ENCODE assay signal across 8 mouse cellular contexts in genomic region chr5:115134234-115135165, GRCm38 (mm10). TPM values are rescaled to one million over a fixed set of nuclear protein-coding genes. Genes with fewer than 3 reads are reported as not detected.
DNase-seq lines count a peak whose midpoint lies in the region; ATAC-seq and TF ChIP-seq lines count a peak whose summit lies in the region.

Unc119b (minus strand) TSS chr5:115134975.

- H3K4me2 ChIP-seq in hindbrain, postnatal 0 days (ENCODE audit: low read depth, low read length), result peak within 1 kb of the TSS; percentile 89

- peak; percentile 95 for ATAC-seq in hindbrain, postnatal 0 days

- intact Hi-C loops in left cerebral cortex, adult 2 months (cut with DNase I), result loop anchor here (2.0 kb wide), 1 partner anchor 22 kb away; no protein-coding TSS in a partner anchor

- under 1% methylated on average over 64 of the region's 81 CpGs for WGBS in hindbrain, postnatal 0 days
- 2% methylated on average over 50 of the region's 81 CpGs for WGBS in macrophage (ENCODE audit: missing documents)

- 0 out of 2 replicates have a peak, but pooled peaks have one; percentile 35 for TF ChIP-seq POLR2A in cortical plate, adult 2 months (IDR thresholded peaks at IDR 0.05; ENCODE audit: extremely low read depth, insufficient read depth, low read length)

- H3K4me3 ChIP-seq in cortical plate, adult 2 months (ENCODE audit: insufficient read depth, low read length), result peak within 1 kb of the TSS; percentile 83
- H3K4me3 ChIP-seq in hindbrain, postnatal 0 days (ENCODE audit: low read length), result peak within 1 kb of the TSS; percentile 85
- H3K4me3 ChIP-seq in left cerebral cortex, adult 2 months, result peak within 1 kb of the TSS; percentile 90
- H3K4me3 ChIP-seq in macrophage (ENCODE audit: inconsistent target), result peak within 1 kb of the TSS; percentile 28; the same call in 1 of the 2 replicates

- peak within 1 kb of the TSS; percentile 71 for H3K9ac ChIP-seq in hindbrain, postnatal 0 days (replicated peaks; ENCODE audit: low read length)

- peaks cover 8% of the 10 kb centered on the region for H3K4me1 ChIP-seq in cortical plate, adult 2 months (ENCODE audit: control insufficient read depth, insufficient read depth, low read length)
- H3K4me1 ChIP-seq in hindbrain, postnatal 0 days (ENCODE audit: insufficient read depth, low read length), result peaks cover 4% of the 10 kb centered on the region; the same call in 1 of the 2 replicates

- no peaks in the 10 kb centered on the region for H3K27me3 ChIP-seq in hindbrain, postnatal 0 days (ENCODE audit: insufficient read depth, low read length)

- no peaks in the 10 kb centered on the region for H3K79me2 ChIP-seq in macrophage (ENCODE audit: inconsistent target)

- H3K9me3 ChIP-seq in hindbrain, postnatal 0 days (ENCODE audit: low read length), result no peaks in the 10 kb centered on the region

- H3K27ac ChIP-seq in cortical plate, adult 2 months (ENCODE audit: insufficient read depth, low read length), result peak within 1 kb of the TSS; percentile 94
- peak within 1 kb of the TSS; percentile 67 for H3K27ac ChIP-seq in hindbrain, postnatal 0 days
- peak within 1 kb of the TSS; percentile 90 for H3K27ac ChIP-seq in left cerebral cortex, adult 2 months
- no peak within 1 kb of the TSS for H3K27ac ChIP-seq in macrophage

- DNase-seq in adipocyte (ENCODE audit: low spot score), result peak; percentile 93
- DNase-seq in gastrocnemius, adult 8-10 months (ENCODE audit: low spot score in 2 of 2), result peak; percentile 86 to 90
- peak; percentile 94 for DNase-seq in hindbrain, postnatal 0 days (ENCODE audit: low spot score)
- DNase-seq in left cerebral cortex, adult 2 months (ENCODE audit: extremely low spot score in 1 of 2, low spot score in 2 of 2), result peak; percentile 87 to 89
- peak; percentile 77 for DNase-seq in retina, postnatal 7 days (ENCODE audit: low read depth, low spot score)
- DNase-seq in urinary bladder, adult 18-20 months (ENCODE audit: low spot score in 2 of 2), result peak; percentile 80 to 88

- TF ChIP-seq CTCF in cortical plate, adult 2 months (IDR thresholded peaks at IDR 0.05; ENCODE audit: extremely low read depth, insufficient read depth, low read length), result no peak
- no peak for TF ChIP-seq CTCF in hindbrain, postnatal 0 days (IDR thresholded peaks at IDR 0.05; ENCODE audit: low read depth)
- no peak for TF ChIP-seq CTCF in left cerebral cortex, adult 2 months (IDR thresholded peaks at IDR 0.05)

- peaks cover 13% of the 10 kb centered on the region for H3K36me3 ChIP-seq in hindbrain, postnatal 0 days (ENCODE audit: insufficient read depth, low read length)
- no peaks in the 10 kb centered on the region for H3K36me3 ChIP-seq in macrophage (ENCODE audit: inconsistent target)

RNA-seq across cellular contexts. Expression of gene Unc119b, which starts in this region (rescaled TPM):
- 24.8 and 26.2 TPM in 2 replicates for polyA plus RNA-seq in cortical plate, adult 2 months (2012; rRNA removed)
- 10 to 100 TPM in 2 of 4 experiments, 1 to 10 TPM in 2; 8.6 to 11.7 (median 9.8) TPM for total RNA-seq in gastrocnemius, adult 8-10 months (2022)
- total RNA-seq in hindbrain, postnatal 0 days (2014; rRNA removed), result 27.0 and 32.1 TPM in 2 replicates
- 22.5 and 23.4 TPM in 2 replicates for polyA plus RNA-seq in hindbrain, postnatal 0 days (2015; fragmentation: Nextera tagmentation; extraction: Ambion mirVana)
- total RNA-seq in left cerebral cortex, adult 2 months (2021), result 10 to 100 TPM; 25.2 to 31.0 TPM
- 10 to 100 TPM in 1 of 26 experiments, 1 to 10 TPM in 23, under 1 TPM in 2; 0.86 to 14.6 (median 4.4) TPM for total RNA-seq in macrophage (2018; cell fraction: chromatin; rRNA removed)
- total RNA-seq in macrophage (2018; cell fraction: cytosol; rRNA removed), result 10 to 100 TPM in 1 of 26 experiments, 1 to 10 TPM in 25; 2.7 to 10.4 (median 5.5) TPM
- total RNA-seq in macrophage (2018; cell fraction: nucleus; rRNA removed), result 1 to 10 TPM; 2.0 to 8.0 (median 4.3) TPM
- 4.7 to 6.5 TPM (median 5.0 TPM) in 3 replicates for polyA plus RNA-seq in macrophage (2018)

Comparison
In these comparisons a context has a peak if more than half of its experiments do, and no peak if none do; other contexts are left out.
1. H3K4me3 ChIP-seq: peak in every context shown above with its lines; median percentile 90 in left cerebral cortex, adult 2 months; 85 in hindbrain, postnatal 0 days; 83 in cortical plate, adult 2 months; 28 in macrophage.